Mouse (Mus musculus): ENCODE data around the gene Irf2bpl. TPM values are rescaled to one million over a fixed set of nuclear protein-coding genes. Genes with fewer than 3 reads are reported as not detected.

The Irf2bpl gene
- polyA plus RNA-seq, 1 experiment from 2014 or later = 41.4 TPM

DNA sequence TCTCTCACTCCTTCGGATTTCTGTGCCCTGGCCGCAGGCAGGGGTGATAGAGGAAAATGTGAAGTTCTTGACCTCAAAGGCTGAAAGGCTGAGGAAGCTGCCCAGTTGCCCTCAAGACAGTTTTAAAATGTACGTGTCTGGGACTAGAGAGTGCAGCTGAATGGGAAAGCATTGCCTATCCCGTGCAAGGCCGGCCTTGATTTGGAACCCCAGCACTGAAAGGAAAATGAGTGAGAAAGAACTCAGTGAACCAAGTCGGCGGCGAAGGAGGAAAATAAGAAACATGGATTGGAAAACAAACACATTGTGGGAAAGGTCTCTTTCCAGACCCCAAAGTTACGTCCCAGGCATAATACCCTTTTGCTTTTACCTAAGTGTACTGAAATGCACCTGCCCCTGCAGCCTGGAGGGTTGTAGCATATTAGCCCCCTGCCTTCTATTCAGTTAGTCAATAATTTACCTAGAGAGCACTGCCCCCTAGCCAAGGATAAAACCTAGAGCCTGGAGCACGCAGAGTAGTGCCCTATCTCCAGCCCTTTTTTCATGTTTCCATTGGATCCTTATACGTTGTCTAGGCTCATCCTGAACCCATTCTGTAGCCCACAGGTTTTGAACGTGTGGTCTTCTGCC, 5.6 kb upstream of the Irf2bpl start:
- H3K27me3 ChIP-seq (replicated peaks; ENCODE audit: control insufficient read depth, insufficient read depth, low read length) = no peaks in the 10 kb centered on the region
- no peaks in the 10 kb centered on the region for H3K9me3 ChIP-seq (replicated peaks; ENCODE audit: control insufficient read depth, low read length)
- no peaks in the 10 kb centered on the region for H3K36me3 ChIP-seq (ENCODE audit: control insufficient read depth, insufficient read depth, low read length)
- H3K4me3 ChIP-seq (ENCODE audit: low read depth, low read length) = no peak overlapping the region
- ATAC-seq (no peak), DNase-seq (ENCODE audit: low spot score) (no peak)
- H3K9ac ChIP-seq (ENCODE audit: low read length) = peak overlapping the region; percentile 13; the same call in 1 of the 2 replicates
- peak overlapping the region; percentile 100 for H3K27ac ChIP-seq (ENCODE audit: low read depth, low read length)
- no peak overlapping the region for H3K4me2 ChIP-seq (ENCODE audit: low read length)
- WGBS = 44% methylated on average over 12 of the region's 12 CpGs
- H3K4me1 ChIP-seq (ENCODE audit: control insufficient read depth, insufficient read depth, low read length) = peaks cover 81% of the 10 kb centered on the region

DNA sequence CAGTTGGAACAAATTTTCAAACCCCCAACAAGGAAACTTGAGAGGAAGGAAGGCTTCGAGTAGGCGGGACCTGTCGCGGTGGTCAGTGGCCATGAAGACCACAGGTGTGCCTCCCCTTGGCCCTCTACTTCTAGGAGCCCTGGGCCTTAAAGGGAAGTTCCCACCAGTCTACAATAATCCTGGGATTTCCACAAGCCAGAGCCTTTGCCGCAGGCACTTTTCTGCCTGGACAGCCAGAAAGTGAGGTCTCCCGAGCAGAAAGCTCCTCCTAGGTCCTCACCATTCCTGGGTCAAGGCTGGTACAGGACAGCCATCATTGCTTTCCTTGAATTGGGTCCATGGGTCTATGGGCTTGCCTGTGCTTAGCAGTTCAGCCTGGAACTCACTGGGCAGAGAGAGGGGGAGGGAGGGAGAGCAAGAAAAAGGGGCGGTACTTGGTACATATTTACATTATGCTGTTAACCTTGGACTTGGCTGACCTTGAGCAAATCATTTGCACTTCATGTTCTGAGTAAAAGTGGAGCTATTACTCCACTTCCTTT, 4.6 kb upstream of the Irf2bpl start:
- ATAC-seq = no peak
- H3K9ac ChIP-seq (ENCODE audit: low read length) = peak overlapping the region; percentile 49; the same call in 1 of the 2 replicates
- 9% methylated on average over 7 of the region's 7 CpGs for WGBS
- H3K4me3 ChIP-seq (ENCODE audit: low read depth, low read length) = no peak overlapping the region
- H3K4me1 ChIP-seq (ENCODE audit: control insufficient read depth, insufficient read depth, low read length) = peaks cover 79% of the 10 kb centered on the region
- H3K27me3 ChIP-seq (replicated peaks; ENCODE audit: control insufficient read depth, insufficient read depth, low read length) = no peaks in the 10 kb centered on the region
- no peak for DNase-seq (ENCODE audit: low spot score)
- no peaks in the 10 kb centered on the region for H3K9me3 ChIP-seq (replicated peaks; ENCODE audit: control insufficient read depth, low read length)
- peak overlapping the region; percentile 51 for H3K4me2 ChIP-seq (ENCODE audit: low read length)
- peak overlapping the region; percentile 85 for H3K27ac ChIP-seq (ENCODE audit: low read depth, low read length)
- no peaks in the 10 kb centered on the region for H3K36me3 ChIP-seq (ENCODE audit: control insufficient read depth, insufficient read depth, low read length)

DNA sequence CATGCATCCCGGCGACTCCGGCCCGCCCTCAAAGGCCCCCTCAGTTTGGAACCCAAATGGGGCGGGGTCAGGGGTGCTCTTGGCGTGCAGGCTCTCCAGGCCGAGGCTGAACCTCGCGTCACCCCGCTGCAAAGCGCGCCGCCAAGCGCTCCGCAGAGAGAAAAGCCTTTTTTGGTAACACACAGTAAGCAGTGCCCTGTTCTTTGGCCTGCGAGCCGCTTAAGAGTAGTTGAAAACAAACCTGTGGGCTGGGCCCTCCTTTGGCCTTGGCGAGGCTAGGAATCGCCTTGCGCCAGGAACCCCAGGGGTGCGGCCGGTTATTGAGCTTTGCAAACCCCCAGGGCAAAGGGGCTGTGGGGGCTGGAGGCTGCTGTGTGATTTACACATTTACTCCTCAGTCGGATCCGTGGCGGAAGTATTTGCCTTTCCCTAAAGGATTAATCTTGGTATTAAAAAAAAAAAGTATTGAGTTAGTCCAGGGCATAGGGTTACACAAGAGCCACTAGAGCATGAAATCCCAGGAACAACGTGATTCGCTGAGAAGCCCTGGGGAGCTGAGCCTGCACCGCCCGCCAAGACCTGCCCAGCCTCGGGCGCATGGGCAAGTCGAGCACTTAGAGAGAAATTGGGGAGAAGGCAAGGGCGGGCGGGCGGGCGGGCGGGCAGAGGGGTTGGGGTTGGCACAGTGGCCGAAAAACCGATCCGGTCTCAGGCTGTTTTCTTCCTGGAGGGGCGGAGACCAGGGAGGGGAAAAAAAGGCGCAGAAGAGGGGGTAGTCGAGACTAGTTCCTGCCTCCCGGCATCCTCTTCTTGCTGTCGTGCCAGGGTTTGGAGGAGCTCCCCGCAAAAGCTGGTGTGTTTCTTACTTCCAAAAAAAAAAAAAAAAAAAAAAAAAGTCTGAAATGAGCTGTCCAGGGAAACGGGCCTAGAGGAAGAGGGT, 3.8 kb upstream of the Irf2bpl start:
- Histone ChIP-seq H3K36me3 (ENCODE audit: control insufficient read depth, insufficient read depth, low read length) (no peaks in the 10 kb centered on the region), H3K4me1 (ENCODE audit: control insufficient read depth, insufficient read depth, low read length) (peaks cover 72% of the 10 kb centered on the region), H3K27ac (ENCODE audit: low read depth, low read length) (peak overlapping the region; percentile 85), H3K9me3 (replicated peaks; ENCODE audit: control insufficient read depth, low read length) (no peaks in the 10 kb centered on the region), H3K4me2 (ENCODE audit: low read length) (peak overlapping the region; percentile 51), H3K27me3 (replicated peaks; ENCODE audit: control insufficient read depth, insufficient read depth, low read length) (no peaks in the 10 kb centered on the region), H3K9ac (ENCODE audit: low read length) (peak overlapping the region; percentile 49), H3K4me3 (ENCODE audit: low read depth, low read length) (peak overlapping the region; percentile 15)
- WGBS = 2% methylated on average over 47 of the region's 47 CpGs
- peak; percentile 19 for ATAC-seq
- DNase-seq (ENCODE audit: low spot score) = peak; percentile 85

DNA sequence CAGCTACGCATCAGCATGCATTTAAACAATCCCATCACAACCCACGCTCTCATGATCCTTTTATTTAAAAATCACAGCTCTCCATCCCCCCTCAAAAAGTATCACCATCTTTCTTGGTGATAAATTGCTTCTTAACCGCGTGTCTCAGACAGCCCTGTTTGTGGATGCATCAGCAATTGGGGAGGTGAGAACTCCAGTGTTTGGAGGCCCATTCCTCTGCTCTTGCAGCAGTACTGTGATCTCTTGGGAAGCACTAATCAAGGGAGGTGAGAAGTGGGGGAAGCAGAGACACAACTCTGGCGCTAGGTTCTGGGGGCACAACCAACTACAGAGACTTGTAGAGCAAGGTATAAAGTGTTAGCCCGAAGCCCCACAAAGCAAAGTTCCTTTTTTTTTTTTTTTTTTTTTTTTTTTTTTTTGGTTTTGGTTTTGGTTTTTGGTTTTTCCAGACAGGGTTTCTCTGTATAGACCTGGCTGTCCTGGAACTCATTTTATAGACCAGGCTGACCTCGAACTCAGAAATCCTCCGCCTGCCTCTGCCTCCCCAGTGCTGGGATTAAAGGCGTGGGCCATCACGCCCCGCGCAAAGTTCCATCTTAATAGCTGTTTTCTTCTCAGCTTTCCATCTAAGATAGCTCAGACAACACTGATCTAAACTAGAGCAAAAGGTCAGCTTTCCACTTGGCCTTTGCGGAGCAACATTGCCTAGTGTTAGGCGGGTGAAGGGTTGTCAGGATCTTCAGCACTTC, 3.0 kb upstream of the Irf2bpl start:
- no peaks in the 10 kb centered on the region for H3K27me3 ChIP-seq (replicated peaks; ENCODE audit: control insufficient read depth, insufficient read depth, low read length)
- no peak for DNase-seq (ENCODE audit: low spot score)
- 27% methylated on average over 14 of the region's 14 CpGs for WGBS
- peak overlapping the region; percentile 49 for H3K9ac ChIP-seq (ENCODE audit: low read length)
- no peaks in the 10 kb centered on the region for H3K9me3 ChIP-seq (replicated peaks; ENCODE audit: control insufficient read depth, low read length)
- no peak overlapping the region for H3K4me3 ChIP-seq (ENCODE audit: low read depth, low read length)
- no peak for ATAC-seq
- H3K36me3 ChIP-seq (ENCODE audit: control insufficient read depth, insufficient read depth, low read length) = 0 out of 2 replicates have a peak, but pooled peaks cover 2% of the 10 kb centered on the region
- peak overlapping the region; percentile 85 for H3K27ac ChIP-seq (ENCODE audit: low read depth, low read length)
- peaks cover 65% of the 10 kb centered on the region for H3K4me1 ChIP-seq (ENCODE audit: control insufficient read depth, insufficient read depth, low read length)
- H3K4me2 ChIP-seq (ENCODE audit: low read length) = peak overlapping the region; percentile 51

DNA sequence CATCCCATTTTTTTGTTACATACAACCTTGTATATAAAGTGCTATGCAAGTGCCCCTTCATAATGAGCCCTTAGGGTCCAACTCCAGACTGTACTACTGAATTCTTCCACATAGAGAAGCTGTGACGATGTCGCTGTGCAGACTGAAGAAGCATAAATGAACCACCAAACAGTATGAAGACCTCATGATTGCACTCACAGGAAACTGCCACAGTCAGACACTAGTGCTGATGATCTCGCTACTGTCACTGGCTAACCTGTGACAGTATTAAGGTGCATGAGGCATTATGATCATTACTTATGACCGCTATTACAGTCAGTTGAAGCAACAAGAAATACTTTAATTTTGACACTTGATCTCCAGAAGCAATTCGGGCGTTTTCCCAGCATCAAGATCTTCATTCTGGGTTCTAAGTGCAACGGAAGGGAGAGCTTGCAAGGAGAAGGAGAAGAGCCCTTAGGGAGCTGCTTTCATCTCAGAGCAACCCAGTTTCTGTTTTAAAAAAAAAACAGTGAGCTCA, 1.9 kb upstream of the Irf2bpl start:
- H3K4me2 ChIP-seq (ENCODE audit: low read length) = peak overlapping the region; percentile 40; the same call in 1 of the 2 replicates
- DNase-seq (ENCODE audit: low spot score) (no peak), ATAC-seq (no peak)
- WGBS = 54% methylated on average over 7 of the region's 7 CpGs
- H3K36me3 ChIP-seq (ENCODE audit: control insufficient read depth, insufficient read depth, low read length) = peaks cover 10% of the 10 kb centered on the region
- no peak overlapping the region; the same call in 1 of the 2 replicates for H3K27ac ChIP-seq (ENCODE audit: low read depth, low read length)
- H3K9me3 ChIP-seq (replicated peaks; ENCODE audit: control insufficient read depth, low read length) = no peaks in the 10 kb centered on the region
- H3K27me3 ChIP-seq (replicated peaks; ENCODE audit: control insufficient read depth, insufficient read depth, low read length) = no peaks in the 10 kb centered on the region
- H3K4me1 ChIP-seq (ENCODE audit: control insufficient read depth, insufficient read depth, low read length) = peaks cover 56% of the 10 kb centered on the region
- H3K9ac ChIP-seq (ENCODE audit: low read length) = no peak overlapping the region
- no peak overlapping the region for H3K4me3 ChIP-seq (ENCODE audit: low read depth, low read length)

DNA sequence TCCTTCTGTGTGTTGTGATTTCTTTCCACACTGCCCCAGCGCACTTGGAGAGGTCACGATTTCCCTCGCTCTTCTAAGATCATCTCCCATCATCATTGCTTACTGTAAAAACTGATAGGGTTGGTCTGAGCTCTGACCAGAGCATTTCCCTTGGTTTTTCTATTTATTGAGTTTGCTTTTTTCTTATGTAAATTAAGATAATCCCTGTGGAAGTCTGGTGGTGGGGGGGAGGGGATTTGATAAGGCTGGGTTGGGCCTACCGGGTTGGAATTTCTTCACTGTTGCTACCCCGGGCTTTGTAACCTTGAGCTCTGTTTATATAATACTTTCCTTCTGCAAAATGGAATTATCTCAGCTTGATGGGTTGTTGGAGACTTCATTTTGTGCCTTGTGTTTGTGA, 1.1 kb upstream of the Irf2bpl start:
- no peaks in the 10 kb centered on the region for H3K27me3 ChIP-seq (replicated peaks; ENCODE audit: control insufficient read depth, insufficient read depth, low read length)
- peak overlapping the region; percentile 99; the same call in 1 of the 2 replicates for H3K27ac ChIP-seq (ENCODE audit: low read depth, low read length)
- H3K4me2 ChIP-seq (ENCODE audit: low read length) = peak overlapping the region; percentile 40
- H3K4me1 ChIP-seq (ENCODE audit: control insufficient read depth, insufficient read depth, low read length) = peaks cover 49% of the 10 kb centered on the region
- H3K4me3 ChIP-seq (ENCODE audit: low read depth, low read length) = no peak overlapping the region
- peaks cover 10% of the 10 kb centered on the region for H3K36me3 ChIP-seq (ENCODE audit: control insufficient read depth, insufficient read depth, low read length)
- H3K9me3 ChIP-seq (replicated peaks; ENCODE audit: control insufficient read depth, low read length) = no peaks in the 10 kb centered on the region
- no peak overlapping the region for H3K9ac ChIP-seq (ENCODE audit: low read length)
- 11% methylated on average over 5 of the region's 5 CpGs for WGBS
- no peak for ATAC-seq
- DNase-seq (ENCODE audit: low spot score) = no peak

DNA sequence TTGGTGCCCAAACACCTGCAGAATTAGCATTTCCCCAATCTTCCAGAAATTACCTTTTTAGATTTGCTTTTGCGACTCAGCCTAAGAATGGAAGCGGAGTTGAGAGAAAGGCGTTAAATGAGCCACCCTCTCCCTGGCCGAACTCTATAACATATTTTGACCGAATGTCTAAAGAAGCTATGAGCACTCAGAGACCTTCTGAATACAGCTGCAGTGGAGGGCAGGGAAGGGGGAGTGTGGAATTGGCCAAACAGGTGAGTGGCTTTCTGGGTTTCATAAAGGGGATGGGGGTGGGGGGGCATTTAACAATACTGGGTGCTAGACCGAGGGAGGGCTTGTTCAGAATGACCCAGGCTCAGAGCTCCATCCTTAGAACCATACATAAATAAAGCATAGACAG, 738 bp upstream of the Irf2bpl start:
- Histone ChIP-seq H3K27ac (ENCODE audit: low read depth, low read length) (peak overlapping the region; percentile 99; the same call in 1 of the 2 replicates), H3K36me3 (ENCODE audit: control insufficient read depth, insufficient read depth, low read length) (peaks cover 10% of the 10 kb centered on the region), H3K9me3 (replicated peaks; ENCODE audit: control insufficient read depth, low read length) (no peaks in the 10 kb centered on the region), H3K27me3 (replicated peaks; ENCODE audit: control insufficient read depth, insufficient read depth, low read length) (no peaks in the 10 kb centered on the region), H3K4me3 (ENCODE audit: low read depth, low read length) (peak overlapping the region; percentile 98), H3K9ac (ENCODE audit: low read length) (peak overlapping the region; percentile 21; the same call in 1 of the 2 replicates), H3K4me1 (ENCODE audit: control insufficient read depth, insufficient read depth, low read length) (peaks cover 51% of the 10 kb centered on the region), H3K4me2 (ENCODE audit: low read length) (peak overlapping the region; percentile 40)
- WGBS = 4% methylated on average over 6 of the region's 6 CpGs
- ATAC-seq (no peak), DNase-seq (ENCODE audit: low spot score) (no peak)

All from forebrain, embryonic 14.5 days (tissue).